ENCODE assay signal across 15 mouse cellular contexts in genomic region chr6:77862781-77863180, GRCm38 (mm10).
DNase-seq lines count a peak whose midpoint lies in the region; ATAC-seq and TF ChIP-seq lines count a peak whose summit lies in the region.
"Had no signal": no experiment of that assay in that cellular context is flagged by ENCODE, and none has a peak within 500 bp of the region (broad histone marks: within the 10 kb centered on the region; RNA-seq: fewer than 3 reads in every experiment).

No protein-coding gene starts in this region.

- H3K4me1 ChIP-seq in liver, postnatal 0 days (ENCODE audit: insufficient read depth) = no peaks in the 10 kb centered on the region
- H3K4me1 ChIP-seq: heart, embryonic 13.5 days; hindbrain, embryonic 12.5 days; intestine, embryonic 15.5 days had no signal

- H3K27me3 ChIP-seq in liver, postnatal 0 days (ENCODE audit: insufficient read depth, low read length) = no peaks in the 10 kb centered on the region
- H3K27me3 ChIP-seq: heart, embryonic 13.5 days; hindbrain, embryonic 12.5 days; intestine, embryonic 15.5 days had no signal

- no peak for TF ChIP-seq EP300 in liver, postnatal 0 days (IDR thresholded peaks at IDR 0.05; ENCODE audit: low read depth)

- TF ChIP-seq CTCF in layer of hippocampus, adult 2 months (conservative IDR thresholded peaks at IDR 0.05) = no peak
- TF ChIP-seq CTCF in liver, postnatal 0 days (IDR thresholded peaks at IDR 0.05; ENCODE audit: low read depth) = no peak

- intact Hi-C loops in left cerebral cortex, postnatal 10 days (cut with DNase I) = no loop called here

- no peaks in the 10 kb centered on the region for H3K9me3 ChIP-seq in liver, postnatal 0 days (ENCODE audit: low read length)
- H3K9me3 ChIP-seq: heart, embryonic 13.5 days; hindbrain, embryonic 12.5 days; intestine, embryonic 15.5 days had no signal

- DNase-seq in layer of hippocampus, adult 18-20 months (ENCODE audit: low spot score in 2 of 2) = peak; percentile 47 to 72
- no peak for DNase-seq in layer of hippocampus, postnatal 25 days (ENCODE audit: extremely low spot score in 1 of 2, low spot score in 1 of 2)
- DNase-seq in layer of hippocampus, adult 2 months (ENCODE audit: low spot score in 2 of 2) = peak; percentile 44 to 46
- DNase-seq in left cerebral cortex, postnatal 10 days (ENCODE audit: extremely low spot score in 1 of 2, low spot score in 2 of 2) = peak; percentile 29 to 72
- DNase-seq in right cerebral cortex, postnatal 4 days = peak; percentile 8
- DNase-seq in liver, postnatal 0 days = no peak
- no peak for DNase-seq in cerebellum, postnatal 10 days
- DNase-seq: kidney, postnatal 4 days; lung, postnatal 10 days; thymus, postnatal 25 days had no signal

- no peak for ATAC-seq in liver, postnatal 0 days
- ATAC-seq: CD4-positive, CD25-positive, alpha-beta regulatory T cell, adult 4 months; intestine, embryonic 15.5 days had no signal

- 81% methylated on average over 6 of the region's 6 CpGs for WGBS in liver, postnatal 0 days (ENCODE audit: insufficient replicate concordance)

- no peak overlapping the region for H3K27ac ChIP-seq in layer of hippocampus, adult 2 months
- H3K27ac ChIP-seq in liver, postnatal 0 days (ENCODE audit: low read depth) = no peak overlapping the region
- H3K27ac ChIP-seq: heart, embryonic 13.5 days; hindbrain, embryonic 12.5 days; intestine, embryonic 15.5 days had no signal

- no peak overlapping the region for H3K4me3 ChIP-seq in layer of hippocampus, adult 2 months
- no peak overlapping the region for H3K4me3 ChIP-seq in liver, postnatal 0 days (ENCODE audit: low read depth, low read length)
- H3K4me3 ChIP-seq: heart, embryonic 13.5 days; hindbrain, embryonic 12.5 days; intestine, embryonic 15.5 days had no signal

- no peak overlapping the region for H3K4me2 ChIP-seq in liver, postnatal 0 days (ENCODE audit: low read depth, low read length)
- H3K4me2 ChIP-seq: heart, embryonic 13.5 days; hindbrain, embryonic 12.5 days; intestine, embryonic 15.5 days; liver, embryonic 11.5 days had no signal

- no peak overlapping the region for H3K9ac ChIP-seq in liver, postnatal 0 days (replicated peaks)
- H3K9ac ChIP-seq: heart, embryonic 13.5 days; hindbrain, embryonic 12.5 days; intestine, embryonic 15.5 days had no signal

- H3K36me3 ChIP-seq in liver, postnatal 0 days (replicated peaks; ENCODE audit: insufficient read depth, low read length) = no peaks in the 10 kb centered on the region
- H3K36me3 ChIP-seq: heart, embryonic 13.5 days; hindbrain, embryonic 12.5 days; intestine, embryonic 15.5 days had no signal

Comparison
In these comparisons a context has a peak if more than half of its experiments do, and no peak if none do; other contexts are left out.
1. DNase-seq: peak in layer of hippocampus, adult 18-20 months (2 of 2), layer of hippocampus, adult 2 months (2 of 2), left cerebral cortex, postnatal 10 days (2 of 2) and right cerebral cortex, postnatal 4 days (single experiment); none in layer of hippocampus, postnatal 25 days (0 of 2), liver, postnatal 0 days (single experiment) and cerebellum, postnatal 10 days (0 of 2).